Mouse (Mus musculus): Measurements from ENCODE around the gene Arnt.
"Not testable (repeated sequence)": the region's sequence is repeated elsewhere in the genome, so short reads cannot be mapped to it uniquely, and the experiment has no call there.

Gene Arnt

DNA sequence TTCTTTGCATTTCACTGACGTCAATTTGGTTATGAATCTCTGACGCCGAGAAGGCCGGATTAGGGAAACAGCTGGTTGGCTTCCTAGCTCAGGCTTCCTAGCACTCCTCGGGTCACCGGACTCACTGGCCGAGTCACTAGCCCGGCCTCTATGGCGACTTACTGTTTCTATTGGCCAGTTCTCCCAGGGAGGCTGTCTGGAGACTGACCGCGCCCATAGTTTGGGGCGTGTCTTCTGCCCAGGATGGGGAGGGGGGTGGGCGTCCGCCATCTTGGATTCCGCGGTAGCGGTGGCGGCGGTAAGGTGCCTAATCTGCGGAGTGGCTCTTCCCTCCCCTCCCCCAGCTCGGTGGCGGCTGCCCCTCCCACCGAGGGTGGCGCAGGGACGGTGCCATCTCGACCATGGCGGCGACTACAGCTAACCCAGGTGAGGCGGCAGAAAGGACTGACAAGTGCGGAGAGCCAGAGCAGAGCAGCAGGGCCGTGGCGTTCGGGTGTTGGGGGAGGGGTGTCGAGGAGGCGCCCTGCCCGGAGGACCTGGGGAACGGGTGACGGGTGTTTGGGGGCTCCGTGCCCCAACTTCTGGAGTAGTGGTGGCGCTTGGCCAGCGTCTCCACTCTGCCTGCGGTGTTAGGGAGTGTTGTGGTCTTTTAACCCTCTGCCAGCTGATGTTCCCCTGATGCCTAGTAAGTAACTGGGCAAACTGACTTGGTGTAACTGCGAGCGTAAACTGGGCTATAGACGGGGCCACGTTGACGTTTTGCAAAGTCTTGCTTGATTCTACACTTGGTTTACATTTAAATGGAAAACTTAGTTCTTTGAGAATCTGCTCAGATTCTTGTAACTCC, at the start of gene Arnt:
Gene Arnt, plus strand, starts transcription at position 253 of the 847 bp plus-strand sequence.
- peak; percentile 98 for DNase-seq

DNA sequence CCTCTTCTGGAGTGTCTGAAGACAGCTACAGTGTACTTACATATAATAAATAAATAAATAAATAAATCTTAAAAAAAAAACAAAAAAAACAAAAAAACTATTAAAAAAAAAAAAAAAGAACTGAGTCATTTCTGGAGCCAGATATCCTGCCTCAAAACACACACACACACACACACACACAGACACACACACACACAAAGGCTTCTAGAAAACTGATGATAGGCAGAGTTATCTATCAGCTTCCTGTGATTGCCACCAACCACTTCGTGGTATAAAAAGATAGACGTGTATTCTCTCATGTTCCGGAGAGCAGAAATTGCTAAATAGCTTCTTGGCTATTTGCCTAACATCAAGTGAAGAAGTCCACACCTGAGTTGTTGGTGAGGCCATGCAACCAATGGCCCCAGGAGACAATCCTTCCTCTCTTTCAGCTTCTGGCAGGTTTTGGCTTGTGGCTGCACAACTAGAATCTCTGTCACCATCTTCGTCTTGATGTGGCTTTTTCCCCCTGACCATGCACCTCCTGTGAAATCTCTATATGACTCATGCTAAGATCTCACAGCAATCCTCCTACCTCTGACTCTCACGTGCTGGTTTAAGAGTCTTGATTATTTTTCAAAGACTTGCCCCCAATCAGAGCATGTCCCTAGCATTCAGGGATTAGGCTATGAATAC, 48.6 kb upstream of the Arnt start:
- DNase-seq = no peak

DNA sequence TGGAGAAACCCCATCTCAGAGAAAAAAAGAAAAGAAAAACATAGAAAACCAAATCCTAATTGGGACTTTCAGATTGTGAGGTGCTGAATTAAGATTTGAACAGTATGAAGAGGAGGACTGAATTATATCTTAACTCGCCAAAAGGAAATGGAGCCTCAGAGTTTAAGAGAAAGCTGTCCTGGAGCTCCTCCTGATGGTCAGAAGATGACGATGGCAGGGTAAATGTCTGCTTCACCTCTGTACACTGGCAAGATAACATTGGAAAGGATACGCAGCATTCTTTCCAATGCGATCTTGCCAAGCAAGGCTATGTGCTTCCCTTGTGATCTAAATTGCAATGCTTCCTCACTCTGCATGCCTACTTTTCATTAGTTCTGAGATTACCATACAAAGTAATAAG, 39.8 kb upstream of the Arnt start:
- DNase-seq = no peak

DNA sequence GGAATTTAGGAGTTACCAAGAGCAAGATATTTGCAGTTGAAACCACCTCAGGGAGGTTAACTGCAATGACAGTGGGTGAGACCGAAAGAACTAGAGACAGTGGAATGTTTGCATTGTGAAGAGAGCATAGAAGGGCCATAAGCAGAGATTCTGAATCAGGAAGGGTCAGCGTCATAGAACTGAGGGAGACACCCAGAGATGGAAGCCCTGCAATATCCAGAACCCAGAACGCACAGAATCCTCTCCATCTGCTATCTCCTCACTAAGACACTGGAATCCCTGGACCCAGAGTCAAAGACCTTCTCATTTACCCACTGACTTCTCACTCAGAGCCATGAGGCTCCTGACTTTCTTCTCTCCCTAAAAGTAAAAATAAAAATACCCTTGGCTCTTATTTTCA, 31.4 kb upstream of the Arnt start, which contains the start of gene 4930558C23Rik:
Gene 4930558C23Rik, minus strand, starts transcription at position 101 of the 400 bp plus-strand sequence.
- DNase-seq = no peak

DNA sequence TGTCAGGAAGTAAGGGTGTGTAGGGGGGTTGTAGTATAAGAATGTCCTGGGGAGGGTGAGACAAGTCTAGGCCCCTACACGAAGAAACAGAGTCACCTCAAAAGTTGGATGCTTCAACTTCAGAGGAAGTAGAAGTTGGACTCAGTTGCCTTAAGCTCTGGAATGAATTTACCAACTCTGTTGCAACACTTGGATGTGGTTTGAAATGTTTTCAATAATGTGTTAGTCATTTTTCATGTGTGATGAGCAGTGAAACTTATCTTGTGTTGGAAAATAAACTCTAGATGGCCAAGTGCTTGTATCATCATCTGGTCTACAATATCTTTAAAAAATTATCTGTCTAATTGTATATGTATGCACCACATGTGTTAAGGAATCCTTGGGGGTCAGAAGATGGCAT, 26.5 kb upstream of the Arnt start:
- DNase-seq = no peak

DNA sequence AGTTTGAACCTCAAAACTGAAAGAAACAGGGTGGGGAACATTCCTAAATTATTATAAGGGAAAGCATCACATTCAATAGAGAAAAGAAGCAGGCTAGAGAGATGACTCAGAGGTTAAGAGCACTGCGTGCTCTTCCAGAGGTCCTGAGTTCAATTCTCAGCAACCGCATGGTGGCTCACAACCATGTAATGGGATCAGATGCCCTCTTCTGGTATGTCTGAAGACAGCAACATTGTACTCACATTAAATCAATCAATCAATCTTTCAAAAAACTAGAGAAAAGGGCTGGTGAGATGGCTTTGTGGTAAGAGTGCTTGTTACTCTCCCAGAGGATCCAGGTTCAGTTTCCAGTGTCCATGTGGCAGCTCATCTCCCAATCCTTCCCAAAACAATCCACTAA, 25.3 kb upstream of the Arnt start:
- DNase-seq = no peak

DNA sequence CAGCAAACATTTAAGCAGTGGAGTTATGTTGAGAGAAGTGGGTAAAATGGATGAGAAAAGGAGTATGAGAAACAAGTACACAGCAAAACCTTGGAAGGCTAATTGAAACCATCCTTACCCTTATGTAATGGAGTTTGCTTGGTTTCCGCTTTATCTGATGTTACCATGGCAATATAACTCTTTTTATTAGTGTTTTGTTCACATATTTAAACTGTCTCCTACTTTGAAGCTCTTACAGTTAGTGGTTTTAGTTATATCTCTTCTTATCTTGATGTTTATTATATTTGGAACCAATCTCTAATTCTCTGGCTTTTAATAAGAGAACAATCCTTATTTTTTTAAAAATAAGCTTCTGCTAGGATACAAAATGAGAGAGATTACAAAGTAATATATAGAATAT, 21.9 kb upstream of the Arnt start:
- DNase-seq = no peak

DNA sequence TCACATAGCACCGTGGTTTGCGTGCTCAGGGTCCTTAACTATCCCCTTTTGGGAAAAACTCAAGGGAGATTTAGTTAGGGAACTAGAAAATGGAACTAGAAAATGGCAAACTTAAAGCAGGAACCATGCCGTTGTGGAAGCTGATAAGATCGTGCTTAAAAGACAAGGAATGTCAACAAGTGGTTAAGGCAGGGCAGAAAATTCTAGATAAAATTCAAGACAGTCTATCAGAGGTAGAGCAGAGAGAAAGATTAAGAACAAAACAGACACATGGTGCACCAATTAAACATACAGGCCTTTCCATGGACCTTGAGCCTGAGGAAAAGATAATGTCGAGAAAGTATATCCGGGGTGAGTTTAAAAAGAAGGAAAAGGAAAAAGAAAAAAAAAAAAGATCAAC, 16.3 kb upstream of the Arnt start:
- no peak for DNase-seq

DNA sequence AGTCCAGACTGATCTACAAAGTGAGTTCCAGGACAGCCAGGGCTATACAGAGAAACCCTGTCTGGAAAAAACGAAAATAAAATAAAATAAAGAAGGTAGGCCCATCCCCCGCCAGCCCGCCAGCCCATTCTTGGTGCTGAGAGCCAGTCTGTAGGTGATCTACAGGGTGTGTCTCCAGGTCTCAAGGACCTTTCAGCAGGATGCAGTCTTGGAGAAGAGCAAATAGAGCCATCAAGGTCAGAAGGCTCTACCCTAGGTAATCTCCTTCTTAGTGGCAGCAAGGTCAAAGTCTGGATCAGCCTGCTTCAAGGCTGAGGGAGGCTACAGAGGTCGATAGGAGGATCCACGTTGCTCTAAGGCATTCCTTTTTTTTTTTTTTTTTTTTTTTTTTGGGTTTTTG, 7.7 kb upstream of the Arnt start:
- DNase-seq = not testable (repeated sequence)

DNA sequence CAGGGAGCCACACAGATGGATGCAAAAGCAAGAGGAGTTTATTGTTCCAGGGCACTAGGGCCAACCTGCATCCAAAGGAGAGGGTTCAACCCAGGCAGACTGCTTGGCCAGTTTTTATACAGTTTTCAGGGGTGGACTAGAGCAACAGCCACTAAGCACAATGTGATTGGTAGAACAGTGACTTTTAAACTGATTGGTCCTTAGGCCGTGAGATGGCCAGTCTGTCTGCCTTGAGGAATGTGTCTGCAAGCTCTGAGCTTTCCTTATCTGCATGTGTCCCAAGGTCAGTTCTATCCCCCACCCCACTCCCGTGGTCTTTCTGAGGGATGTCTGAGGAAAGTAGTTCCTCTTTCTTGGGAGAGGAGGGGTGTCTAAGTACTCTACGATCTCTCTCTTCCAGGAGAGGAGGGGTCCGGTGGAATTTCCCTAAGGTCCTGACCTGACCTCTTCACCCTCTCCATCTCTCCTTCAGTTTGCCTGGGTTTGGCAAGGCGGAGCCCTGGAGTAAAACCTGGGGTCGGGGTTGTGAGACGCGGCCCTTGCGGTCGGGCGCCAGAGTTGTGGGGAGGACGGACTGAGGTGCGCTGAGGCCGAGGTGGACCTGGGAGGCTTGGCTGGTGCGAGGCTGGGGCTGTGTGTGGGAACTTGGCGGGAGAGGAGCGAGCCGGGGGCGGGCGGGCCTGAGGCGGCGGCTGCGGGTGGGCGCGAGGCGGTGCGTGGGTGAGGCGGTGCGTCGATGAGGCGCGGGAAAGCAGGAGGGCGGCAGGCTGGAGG, 6.9 kb upstream of the Arnt start:
- DNase-seq = not testable (repeated sequence)

DNA sequence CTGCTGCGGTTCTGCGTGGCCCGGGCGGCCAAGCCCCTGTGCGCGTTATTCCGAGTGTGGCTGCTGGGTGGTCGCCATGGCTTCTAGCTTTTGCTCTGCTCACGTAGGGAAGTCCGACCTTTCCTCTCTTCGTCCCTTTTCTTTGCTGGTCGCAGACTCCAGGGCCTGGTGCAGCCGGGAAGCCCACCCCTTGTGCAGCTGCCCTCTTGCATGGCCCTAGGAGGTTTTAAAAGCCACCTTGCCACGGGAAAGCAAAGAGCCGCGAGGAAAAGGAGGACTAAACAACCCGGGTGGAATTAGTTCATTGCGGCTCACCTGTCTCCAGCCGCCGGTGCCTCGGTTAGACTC, 6.3 kb upstream of the Arnt start:
- not testable (repeated sequence) for DNase-seq

DNA sequence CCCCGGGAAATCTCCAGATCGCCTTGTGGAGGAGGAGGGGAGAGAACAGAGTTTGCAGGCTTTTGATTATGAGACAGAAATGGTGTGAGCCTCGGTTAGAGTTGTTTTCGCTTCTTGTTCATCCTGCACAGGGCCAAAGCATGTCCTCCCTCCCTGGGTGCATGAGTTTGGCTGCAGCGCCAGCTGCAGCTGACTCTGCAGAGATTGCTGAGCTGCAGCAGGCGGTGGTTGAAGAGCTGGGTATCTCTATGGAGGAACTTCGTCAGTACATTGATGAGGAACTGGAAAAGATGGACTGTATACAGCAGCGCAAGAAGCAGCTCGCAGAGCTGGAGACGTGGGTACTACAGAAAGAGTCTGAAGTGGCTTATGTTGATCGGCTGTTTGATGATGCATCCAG, 5.8 kb upstream of the Arnt start:
- not testable (repeated sequence) for DNase-seq

DNA sequence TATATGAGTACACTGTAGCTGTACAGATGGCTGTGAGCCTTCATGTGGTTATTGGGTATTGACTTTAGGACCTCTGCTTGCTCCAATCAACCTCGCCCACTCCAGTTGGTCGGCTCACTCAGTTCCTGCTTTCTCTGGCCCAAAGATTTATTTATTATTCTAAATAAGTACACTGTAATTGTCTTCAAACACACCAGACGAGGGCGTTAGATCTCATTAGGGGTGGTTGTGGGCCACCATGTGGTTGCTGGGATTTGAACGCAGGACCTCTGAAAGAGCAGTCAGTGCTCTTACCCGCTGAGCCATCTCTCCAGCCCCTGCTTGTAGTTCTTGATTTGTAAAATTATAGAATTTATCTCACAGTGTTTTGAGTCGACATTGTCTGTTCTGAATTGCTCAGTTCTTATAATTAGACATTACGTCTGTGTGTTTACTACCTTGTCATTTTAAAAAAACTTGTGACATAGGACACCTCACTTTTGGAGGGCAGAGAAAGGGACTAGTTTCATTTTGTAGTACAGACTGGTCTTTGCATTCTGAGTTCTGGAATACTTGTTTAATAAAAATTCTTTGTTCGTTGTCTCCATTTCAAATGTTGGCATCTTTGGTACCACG, 780 bp upstream of the Arnt start:
- no peak for DNase-seq

DNA sequence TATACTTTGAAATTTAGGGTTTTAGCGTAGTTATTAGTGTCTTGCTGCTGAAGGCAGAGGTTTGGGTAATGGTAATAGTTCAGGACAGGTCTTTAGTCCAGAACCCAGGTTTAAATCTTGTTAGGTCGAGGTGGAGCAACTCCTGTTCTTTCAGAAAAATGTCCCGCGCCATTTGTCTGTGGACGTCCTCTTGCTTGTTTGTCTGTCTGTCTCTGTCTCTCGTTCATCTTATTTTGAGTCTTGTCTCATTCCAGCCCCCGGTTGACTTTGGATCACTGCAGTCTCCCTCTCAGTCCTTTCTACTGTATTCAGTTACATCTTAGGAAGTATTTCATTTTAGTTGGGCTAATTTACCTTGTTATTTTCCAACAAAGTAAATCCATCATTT, 789 bp downstream of the Arnt start:
- peak; percentile 23 for DNase-seq

DNA sequence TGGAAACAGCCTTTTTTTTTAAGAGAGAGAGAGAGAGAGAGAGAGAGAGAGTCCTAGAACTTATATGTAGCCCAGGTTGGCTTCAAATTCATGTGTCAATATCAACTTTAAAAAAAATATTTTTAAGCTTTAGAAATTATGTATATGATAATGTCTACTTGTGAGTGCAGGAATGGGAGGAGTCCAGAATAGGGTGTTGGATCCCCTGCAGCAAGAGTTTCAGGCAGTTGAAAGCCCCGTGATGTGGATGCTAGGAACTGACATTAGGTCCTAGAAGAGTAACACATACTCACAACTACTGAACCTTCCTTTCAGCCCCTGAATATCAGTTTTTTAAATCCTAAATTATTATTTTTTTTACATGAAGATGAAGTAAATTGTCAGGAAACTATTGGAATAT, 1.4 kb downstream of the Arnt start:
- DNase-seq = no peak

DNA sequence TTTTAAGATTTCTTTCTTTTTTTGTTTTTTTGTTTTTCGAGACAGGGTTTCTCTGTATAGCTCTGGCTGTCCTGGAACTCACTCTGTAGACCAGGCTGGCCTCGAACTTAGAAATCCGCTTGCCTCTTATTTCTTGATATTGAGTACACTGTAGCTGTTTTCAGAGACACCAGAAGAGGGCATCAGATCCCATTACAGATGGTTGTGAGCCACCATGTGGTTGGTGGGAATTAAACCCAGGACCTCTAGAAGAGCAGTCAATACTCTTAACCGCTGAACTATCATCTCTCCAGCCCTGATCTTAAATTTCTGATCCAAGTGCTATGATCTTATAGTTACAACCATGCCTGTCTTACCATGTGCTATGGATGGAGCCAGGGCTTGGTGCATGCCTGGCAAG, 4.4 kb downstream of the Arnt start:
- not testable (repeated sequence) for DNase-seq

DNA sequence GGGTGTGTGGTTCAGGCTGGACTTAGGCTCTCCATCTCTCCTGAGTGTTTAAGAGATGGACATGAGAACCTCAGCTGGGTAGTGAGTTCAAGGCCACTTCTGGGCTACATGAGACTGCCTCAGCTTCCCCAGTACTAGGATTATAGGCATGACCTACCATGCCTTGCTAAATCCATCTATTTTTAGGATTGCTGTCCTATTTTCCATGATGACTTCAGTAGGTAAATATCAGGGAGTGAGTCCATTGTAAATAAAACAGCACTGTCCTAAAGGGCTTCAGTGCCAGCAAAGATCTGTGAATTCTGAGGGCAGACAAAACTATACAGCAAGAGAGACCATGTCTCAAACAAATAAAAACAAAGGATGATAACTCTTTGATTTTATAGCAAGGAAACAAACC, 5.5 kb downstream of the Arnt start:
- DNase-seq = no peak

DNA sequence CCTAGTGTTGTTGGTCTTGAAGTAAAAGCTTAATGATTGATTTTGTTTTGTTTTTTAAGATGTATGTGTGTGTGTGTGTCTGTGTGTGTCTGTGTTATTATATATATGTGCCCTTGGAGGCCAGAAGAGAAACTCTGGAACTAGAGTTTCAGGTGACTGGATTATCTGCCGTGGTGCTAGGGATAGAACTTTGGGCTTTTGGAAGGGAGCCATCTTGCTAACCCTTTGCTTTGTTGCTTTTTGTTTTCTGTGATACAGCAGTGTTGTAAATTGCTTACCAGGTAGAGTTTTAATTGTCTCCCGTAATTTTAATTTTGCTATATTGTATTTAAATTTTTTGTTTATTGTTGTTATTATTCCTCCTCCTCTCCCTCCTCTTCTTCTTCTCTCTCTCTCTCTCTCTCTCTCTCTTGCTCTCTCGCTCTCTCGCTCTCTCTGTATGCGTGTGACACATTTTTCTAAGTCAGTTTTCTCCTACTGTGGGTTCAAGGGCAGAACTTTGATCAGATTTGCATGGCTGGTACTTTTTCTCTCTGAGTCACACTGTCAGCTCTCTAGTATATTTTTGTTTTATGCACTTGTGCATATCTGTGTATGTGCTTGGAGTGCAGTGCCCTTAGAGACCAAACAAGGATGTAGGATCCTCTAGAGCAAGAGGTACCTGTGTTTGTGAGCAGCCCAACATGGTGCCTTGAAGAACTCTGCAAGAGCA, 8.4 kb downstream of the Arnt start:
- no peak for DNase-seq

DNA sequence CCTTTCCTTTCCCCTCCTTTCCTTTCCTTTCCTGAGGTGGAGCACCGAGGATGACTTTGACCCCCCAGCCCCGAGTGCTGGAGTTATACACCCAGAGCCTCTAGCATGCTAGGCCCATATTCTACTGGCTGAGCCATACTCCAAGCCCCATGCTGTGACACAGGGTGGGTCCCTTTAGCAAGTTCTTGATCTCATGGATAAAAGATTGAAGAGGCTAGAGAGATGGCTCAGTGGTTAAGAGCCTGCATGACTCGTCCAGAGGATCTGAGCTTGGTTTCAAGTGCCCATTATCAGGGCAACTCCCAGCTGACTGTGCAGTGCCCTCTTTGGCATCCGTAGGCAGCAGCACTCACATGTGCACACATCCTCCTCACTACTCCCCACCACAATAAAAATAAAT, 11.1 kb downstream of the Arnt start:
- DNase-seq = no peak

DNA sequence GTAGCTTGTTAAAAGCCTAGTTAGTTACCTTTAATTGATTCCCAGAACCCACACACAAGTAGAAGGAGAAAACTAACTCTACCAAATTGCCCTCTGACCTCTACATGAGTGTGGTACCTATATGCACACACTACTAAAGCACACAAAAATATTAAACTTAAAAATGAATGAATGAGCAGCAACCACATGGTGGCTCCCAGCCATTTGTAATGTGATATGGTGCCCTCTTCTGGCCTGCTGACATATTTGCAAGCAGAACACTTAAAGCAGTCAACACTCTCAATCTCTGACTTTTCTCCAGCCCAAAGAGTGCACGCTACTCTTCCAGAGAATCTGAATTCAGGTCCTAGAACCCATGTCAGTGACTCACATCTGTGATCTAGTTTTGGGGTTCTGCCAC, 16.2 kb downstream of the Arnt start:
- DNase-seq = peak; percentile 48

DNA sequence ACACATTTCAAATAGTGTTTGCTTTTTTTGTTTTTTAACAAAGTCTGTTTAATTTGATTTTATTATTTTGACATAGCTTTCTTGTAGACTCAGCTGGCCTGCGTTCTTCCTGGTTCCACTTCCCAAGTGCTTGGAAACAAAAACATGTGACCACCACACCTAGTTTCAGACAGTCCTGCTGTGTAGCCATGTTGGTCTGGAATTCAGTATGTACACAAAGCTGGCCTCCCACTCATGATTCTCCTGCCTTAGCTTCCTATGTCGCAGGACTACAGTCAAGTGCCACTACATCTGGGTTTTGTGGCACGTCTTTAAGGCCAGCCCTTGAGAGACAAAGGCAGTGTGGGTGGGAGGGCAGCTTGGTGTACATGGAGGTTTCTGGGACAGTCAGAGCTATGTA, 16.7 kb downstream of the Arnt start:
- DNase-seq = no peak

DNA sequence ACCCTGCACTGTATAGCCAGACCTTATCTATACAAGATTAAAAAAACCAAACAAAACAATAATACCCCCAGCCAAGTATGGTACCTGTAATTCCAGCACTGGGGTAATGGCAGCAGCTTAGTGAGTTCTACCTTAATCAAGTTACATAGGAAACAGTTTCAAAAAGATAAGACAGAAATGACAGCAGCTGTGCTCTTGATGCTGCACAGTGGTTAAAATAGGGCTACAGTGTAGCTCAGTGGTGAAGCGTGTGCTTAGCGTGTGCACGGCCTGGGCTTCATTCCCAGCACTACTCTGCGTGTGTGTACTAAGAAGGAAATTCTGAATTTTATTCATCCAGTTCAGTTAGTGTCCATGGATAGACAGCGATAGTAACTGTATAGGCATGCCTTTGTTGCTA, 22.2 kb downstream of the Arnt start:
- DNase-seq = no peak

DNA sequence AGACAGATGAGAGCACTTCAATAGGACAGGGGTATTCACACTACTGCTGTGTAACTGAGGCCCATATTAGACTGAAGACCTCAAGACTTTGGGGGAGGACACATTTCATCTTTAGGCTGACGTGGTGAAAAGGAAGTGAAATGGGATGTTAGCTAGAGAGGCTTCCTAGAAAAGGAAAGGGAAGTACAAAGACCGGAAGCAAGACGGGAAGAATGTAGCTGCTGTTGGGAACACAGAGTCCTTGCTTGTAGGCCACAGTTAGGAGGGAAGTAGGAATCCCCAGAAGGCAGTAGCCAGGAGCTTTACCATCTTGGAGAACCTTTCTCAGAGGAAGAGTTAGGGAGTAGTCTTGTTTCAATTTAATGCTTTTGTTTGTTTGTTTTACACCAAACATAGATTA, 23.6 kb downstream of the Arnt start:
- no peak for DNase-seq
